Mouse (Mus musculus): ENCODE measurements around the gene Thada.
"Not testable (repeated sequence)": the region's sequence is repeated elsewhere in the genome, so short reads cannot be mapped to it uniquely, and the experiment has no call there.

Thada gene

DNA sequence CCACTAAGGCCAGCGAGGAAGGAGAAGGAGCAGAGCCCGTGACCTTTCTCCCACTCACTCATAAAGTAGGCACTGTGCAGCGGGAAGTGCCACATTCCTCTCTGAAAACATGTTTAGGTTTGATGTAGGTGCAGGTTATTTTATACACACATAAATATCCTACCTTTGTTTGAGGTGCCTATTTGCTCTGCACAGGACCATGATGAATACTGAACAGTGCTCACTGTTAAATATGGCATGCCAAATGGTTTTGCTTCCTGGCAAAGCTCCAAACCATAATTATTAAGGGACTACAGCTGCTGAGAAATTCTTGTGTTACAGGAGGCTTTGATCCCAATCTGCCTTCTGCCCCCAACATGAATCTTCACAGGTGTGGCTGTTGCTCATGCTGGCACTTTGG, 259.8 kb downstream of the Thada start:
- DNase-seq, result no peak

DNA sequence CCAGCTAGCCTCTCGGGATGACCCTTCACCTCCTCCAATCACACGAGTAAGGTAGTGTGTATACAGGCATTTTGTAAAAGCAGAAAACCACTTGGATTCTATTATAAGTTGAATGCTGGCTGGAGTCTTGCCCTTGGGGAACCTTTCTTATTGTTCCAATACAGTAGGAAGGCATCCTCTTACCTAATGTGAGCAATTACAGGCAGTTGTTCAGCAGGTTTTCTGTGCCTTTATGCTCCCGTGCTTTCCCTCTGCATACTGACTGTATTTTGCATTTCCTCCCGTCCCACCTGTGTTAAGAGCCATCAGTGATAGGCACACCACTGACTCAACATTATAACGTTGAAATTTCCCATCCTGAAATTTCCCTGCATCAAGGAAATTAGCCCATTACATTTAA, 261.0 kb downstream of the Thada start:
- no peak for DNase-seq

DNA sequence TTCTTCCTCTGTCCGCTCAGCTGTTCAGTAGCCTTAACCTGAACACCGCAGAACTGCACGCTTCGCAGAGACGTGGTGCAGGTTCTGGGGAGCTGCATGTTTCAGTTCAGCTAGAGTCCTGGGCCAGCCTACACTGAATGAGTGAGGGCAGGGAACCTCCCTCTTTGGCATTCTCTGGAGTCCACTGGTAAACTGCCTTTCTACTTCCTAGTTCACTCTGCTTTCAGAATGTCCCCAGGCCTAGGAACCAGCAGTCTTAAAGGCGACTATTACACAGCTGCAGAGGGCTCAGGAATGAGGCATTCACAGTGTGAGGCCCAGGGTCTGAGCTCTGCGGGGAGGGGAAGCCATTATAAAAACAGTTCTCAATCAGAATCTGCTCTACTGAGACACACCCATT, 262.7 kb downstream of the Thada start:
- DNase-seq, result no peak

DNA sequence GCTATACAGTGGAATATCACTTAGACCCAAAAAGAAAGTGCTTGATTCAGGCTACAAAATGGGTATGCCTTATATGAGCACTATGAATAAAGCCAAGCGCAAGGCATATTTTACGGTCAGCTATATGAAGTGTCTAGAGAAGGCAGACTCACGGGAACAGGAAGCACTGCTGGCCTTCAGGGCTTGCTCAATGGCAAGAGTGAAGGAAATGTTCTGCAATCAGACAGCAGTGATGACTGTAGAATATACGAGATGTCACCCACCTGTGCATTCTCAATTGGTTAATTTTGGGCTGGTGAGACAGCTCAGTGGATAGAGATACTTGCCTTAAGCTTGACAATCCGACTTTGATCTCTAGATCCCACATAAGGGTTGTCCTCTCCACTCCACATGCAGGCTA, 264.8 kb downstream of the Thada start:
- DNase-seq, result no peak

DNA sequence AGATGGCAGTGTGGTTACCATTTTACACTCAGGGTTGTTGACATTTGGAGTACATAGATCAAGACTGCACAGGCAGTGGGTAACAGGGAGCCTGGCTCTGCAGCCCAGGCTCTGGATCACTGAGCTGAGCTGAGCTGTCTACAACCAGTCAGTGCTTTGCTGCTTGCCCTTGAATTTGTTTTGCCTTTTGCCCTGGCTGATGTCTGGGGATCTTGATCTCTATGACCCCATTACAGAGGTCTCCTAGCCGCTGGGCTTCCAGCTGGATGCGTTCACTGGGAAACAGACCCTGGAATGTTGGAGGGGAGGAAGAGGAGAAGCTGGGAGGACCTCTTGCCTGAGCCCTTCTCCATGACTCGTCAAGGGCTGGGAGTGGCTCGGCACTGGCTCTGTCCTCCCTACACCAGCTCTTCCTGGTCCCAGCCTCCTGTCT, 268.1 kb downstream of the Thada start:
- DNase-seq, result no peak

DNA sequence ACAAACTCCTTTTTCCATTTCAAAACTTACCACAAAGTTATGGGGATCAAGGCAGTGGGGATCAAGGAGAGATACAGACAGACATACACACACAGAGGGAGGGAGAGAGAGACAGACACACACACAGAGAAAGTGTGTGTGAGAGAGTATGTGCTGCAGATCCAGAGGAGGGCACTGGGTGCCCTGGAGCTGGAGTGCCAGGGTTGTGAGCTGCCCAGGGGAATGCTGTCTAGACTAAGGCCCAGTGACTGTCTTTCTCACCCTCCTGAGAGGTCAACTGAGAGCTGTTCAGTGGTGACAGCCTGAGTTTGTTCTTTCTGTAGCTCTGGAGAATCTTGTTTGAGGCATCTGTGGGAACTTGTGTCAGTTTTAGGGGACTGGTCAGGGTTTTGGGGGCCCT, 269.7 kb downstream of the Thada start:
- no peak for DNase-seq

DNA sequence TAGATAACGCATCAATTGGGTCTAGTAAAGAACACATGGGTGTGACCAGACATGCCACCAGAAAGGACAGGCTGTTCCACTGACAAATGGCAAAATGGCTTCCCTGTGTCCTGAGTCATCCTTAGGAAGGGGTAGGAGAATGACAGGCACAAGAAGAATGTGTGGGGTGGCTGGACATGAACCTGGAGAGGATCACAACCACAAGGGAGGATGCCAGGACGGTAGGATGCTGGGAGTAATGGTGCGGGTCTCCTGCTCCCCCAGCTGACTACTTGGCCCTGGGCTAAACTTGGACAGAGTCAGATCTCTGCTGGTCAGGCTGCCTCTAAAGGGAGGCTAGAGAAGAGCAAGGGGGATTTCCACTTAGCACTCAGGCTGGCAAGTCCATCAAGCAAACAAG, 270.2 kb downstream of the Thada start:
- no peak for DNase-seq

DNA sequence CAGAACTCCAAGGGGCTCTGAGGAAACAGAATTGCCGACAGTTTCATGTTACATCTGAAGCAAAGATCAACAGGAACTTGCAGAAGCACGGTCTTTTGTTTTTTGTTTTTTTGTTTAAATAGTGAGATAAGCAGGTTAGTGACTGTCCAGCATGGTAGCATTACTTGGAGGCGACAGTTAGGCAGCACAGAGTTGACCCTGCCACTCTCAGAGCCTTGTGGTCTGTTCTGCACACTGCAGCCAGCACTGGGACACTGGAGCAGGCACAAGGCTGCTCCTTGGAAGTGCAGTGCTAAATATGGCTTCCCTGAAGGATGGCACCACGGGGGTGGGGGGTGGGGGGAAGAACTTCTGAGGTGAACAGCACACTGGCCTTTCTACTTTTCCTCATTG, 271.0 kb downstream of the Thada start:
- DNase-seq, result no peak

DNA sequence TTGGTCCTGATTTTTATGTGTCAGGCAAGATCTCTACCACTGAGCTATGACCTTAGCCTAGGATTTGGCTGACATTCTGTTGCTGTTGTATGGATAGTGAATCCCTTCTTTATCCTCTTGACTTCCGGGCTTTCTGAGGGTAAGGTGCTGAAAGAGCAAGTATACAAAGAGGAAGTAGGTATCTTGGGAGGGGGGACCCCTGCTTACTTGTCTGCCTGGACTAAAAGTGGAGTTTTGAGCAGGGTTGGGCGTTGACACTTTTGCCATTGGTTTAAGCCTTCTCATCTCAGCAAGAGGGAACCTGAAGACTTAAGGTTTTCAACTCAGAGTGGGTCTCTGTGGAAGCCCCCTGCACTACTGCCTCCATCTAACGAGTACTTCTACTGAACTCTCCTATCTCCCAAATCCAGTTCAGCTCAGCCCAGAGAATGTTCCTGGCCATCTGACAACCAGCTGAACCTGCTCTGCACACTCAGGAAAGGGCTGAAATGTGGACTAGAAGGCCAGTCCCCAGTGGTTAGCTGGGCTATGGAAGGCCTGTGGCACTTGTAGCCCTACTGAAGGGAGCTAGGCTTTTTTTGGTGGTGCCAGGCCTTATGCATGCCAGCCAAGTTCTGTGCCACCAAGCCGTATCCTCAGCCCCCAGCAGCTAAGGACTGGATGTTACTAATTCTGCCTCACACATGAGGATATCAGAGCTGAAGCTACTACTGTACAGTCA, 271.6 kb downstream of the Thada start:
- DNase-seq, result no peak

DNA sequence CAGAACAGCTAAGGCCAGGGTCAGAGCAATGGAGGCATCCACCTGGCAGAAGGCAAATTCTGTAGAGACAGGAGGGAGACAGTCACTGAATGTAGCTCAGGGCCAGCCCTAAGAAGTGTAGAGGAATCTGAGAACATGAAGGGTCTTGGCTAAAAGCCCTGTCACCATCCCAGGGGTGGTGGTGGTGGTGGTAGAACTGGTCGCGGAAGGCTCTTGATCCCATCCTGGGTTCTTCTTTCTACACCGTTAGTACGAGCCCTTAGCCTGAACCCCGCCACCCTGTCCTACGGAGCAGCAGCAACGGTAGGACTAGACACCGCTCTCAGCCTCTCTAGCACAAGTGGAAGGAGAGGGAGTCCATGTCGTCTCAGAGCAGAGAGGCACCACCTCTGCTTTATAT, 272.6 kb downstream of the Thada start:
- DNase-seq, result no peak

DNA sequence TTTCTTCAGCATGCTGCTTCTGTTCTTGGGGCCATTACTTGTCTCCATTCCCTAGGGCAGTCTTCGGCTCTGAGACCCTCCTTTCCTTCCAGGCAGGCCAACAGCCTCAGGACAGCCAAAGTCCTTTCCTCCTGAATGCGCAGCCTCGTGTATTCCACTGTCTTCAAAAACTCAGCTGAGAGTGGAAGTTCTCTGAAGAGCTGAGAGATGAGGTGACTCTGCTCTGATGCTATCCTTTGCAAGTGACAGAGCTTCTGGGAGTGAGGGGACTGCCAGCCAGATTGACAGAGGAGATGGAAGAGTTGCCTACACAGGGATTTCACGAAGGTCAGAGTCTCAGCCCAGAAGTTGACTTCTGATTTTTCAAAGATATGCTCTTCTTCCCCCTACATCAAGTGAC, 274.1 kb downstream of the Thada start:
- no peak for DNase-seq

DNA sequence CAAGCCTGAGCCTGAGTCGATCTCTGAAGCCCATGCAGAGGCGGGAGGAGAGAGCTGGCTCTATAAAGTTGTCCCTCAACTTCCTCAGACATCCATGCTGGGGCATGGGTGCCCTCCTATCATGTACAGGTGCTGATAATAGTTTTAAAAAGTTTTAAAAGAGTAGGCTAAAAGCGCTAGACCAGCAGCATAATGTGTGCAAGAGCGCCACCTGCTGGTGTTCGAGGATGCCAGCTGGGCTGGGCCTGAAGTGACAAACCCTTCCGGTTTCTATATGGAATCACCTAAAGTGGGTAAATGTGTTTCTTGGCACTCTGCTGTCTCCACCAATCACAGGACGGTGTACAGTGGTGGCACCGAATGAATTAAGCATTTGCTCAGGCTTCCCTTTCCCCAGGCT, 275.1 kb downstream of the Thada start:
- DNase-seq, result peak; percentile 69

DNA sequence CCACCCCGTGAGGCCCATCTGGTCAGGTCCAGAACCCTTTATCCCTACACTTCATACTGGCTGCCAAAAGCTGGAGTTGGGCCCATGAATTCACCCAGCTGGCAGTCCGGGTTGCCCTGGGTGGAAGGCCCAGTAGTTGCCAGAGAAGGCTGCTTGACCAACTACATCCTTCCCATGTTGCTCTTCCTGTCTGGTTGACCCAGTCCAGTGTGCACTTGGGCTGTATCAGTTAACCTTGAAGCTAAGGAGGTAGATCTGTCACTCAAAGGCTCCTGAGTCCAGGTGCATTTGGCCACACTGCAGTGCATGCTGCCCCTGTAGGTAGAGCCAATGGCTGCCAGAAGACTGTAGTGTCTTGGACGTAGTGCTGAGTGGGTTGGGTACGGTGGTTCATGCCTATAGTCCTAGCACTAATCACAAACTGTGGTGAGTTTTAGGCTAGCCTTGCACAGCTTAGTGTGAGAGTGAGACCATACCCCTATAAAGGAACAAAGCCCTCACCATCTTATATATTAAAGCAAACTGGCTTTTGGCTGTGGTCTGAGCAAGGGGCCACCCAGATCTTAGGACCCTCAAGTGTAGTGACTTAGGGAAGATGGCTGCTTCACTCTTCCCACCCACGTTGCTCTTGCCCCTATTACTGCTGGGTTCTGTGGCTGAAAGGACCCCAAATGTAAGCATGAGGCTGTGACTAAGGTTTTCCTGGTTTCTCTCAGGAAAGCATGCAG, 276.7 kb downstream of the Thada start:
- DNase-seq, result no peak

DNA sequence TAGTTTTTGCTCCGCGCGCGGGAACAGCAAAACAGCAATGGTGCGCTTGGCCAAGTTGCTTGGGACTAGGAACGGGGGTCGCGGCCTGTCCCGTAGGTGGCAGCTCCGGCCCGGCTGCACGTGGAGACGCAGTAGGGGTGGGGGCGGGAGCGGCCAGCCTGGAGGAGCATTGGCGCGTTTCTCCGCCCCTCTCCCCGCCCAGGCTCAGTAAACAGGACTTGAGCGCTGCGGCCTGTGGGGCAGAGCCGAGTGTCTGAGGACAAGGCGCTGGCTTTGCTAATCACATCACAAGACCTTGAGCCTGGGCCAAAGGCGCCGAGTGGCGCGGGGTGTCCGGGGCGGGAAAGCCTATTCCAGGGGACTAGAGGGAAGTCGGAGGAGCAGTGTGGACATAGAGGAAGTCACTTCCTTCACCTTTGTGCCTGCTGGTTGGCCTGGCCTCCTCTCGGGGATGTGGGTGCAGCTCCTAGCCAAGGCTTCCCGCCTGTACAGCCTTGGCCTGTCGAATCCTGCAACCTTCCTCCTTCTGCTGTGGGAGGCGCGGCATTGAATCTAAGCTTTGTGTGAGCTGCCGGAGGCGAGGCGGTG, 277.5 kb downstream of the Thada start:
- DNase-seq, result peak; percentile 84

DNA sequence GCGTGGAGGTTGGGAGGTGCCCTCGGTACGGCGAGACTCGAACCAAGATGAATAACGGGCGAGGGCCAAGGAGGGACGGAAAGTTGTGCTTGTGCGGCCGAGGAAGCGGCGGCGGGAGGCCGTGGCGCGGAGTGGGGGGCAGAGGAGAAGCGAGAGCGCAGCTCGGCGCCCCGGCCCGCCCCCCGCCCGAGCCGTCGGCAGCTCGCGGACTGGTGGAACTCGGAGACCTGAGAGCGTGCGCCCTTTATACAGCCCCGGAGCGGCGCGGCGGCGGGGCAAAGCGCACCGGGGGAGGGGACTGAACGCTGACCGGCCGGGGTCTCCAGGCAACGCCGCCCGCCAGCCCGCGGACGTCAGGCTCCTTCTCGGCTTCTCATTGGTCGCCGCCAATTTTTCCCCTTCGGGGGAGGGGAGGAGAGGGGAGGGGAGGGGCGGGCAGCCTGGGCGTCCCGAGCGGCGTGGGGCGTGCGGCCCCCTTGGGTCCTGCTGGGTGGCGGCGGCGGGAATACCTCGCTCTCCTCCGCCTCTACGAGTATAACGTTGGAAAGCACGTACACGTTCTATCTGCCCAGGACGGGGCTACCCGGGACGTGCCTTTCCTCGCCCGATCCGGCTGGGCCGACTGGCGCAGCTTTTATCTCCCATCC, 278.2 kb downstream of the Thada start, which contains the start of gene Zfp36l2:
Gene Zfp36l2, minus strand, starts transcription at position 221 of the 647 bp plus-strand sequence.
- peak; percentile 85 for DNase-seq

DNA sequence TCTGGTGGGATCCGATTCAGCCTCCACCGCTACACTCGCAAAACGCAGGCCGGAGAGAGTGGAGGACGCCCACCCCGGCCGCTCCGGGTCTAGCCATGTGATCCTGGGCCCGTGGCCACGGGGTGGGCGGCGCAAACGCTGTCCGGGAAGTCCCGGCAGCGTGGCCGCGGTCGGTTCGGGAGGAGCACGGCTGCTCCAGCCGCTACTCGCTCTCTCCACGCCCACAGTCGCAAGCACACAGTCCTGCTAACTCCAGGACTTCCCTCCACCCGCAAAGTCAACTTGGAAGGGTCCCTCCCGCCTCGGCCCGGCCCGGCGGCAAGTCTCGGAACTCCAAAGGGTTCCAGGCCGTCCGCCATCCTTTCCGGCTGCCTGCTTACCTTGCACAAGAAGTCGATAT, 278.7 kb downstream of the Thada start:
- DNase-seq, result not testable (repeated sequence)

DNA sequence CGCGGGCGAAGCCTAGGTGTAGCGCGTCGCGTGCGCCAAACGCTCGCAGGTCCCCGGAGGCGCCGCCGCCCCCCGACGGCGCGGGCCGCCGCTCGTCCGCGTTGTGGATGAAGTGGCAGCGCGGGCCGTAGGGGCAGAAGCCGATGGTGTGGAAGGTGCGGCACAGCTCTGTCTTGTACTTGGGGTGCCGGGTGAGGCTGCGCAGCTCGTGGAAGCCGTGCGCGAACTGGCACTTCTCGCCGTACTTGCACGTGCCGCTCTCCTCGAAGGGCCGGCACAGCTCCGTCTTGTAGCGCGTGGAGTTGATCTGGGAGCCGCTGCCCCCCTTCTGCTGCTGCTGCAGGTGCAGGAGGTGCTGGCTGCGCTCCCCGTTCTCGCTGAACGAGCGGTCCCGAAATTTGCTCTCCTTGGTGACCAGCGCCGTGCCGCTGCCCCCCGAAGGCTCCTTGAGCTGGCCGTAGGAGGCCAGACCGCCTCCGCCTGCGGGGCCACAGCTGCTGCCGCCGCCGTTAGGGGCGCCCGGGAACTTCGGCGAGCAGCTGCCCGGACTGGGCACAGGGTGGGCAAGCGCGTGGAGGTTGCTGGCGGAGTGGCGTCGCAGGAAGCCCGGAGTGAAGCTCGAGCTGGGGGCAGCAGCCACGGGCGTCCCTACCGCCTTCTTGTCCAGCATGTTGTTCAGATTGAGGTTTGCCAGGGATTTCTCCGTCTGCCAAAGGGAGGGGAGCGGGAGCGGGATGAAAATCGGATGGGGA, 279.4 kb downstream of the Thada start:
- no peak for DNase-seq

DNA sequence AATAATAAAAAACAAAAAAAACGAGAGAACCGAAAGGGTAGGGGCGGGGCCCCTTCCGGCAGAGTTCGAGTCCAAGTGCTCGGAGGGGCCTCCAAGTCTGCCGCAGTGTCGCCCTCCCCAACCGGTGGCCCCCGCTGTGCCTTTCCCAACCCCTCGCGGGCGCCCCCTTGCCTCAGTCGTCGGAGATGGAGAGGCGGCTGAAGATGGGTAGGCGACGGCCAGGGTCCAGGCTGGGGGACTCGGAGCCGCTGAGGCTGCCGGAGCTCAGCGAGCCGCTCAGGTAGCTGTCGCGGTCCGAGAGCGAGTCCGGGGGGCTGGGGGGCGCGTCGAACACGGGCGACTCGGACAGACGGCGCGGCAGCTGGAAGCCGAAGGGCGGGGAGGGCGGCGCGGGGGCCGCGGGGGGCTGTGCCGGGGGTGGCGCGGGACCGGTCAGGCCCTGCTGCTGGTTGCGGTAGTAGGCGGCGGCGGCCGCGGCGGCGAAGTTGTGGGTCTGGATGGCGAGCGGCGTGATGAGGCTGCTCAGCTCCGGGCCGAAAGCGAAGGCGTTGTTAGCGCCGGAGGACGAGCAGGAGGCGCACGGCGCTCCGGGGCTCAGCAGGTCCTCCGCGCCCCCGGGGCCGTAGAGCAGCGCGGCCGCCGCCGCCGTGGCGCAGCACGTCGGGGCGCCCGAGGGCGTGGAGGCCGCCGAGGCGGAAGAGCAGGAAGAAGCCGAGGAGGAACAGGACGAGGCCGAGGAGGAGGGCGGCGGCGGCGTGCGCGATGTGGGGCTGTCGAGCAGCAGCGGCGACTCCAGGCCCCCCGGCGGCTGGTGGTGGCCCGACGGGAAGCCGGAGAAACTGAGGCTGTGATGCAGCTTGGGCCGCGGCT, 280.2 kb downstream of the Thada start:
- peak; percentile 29 for DNase-seq

DNA sequence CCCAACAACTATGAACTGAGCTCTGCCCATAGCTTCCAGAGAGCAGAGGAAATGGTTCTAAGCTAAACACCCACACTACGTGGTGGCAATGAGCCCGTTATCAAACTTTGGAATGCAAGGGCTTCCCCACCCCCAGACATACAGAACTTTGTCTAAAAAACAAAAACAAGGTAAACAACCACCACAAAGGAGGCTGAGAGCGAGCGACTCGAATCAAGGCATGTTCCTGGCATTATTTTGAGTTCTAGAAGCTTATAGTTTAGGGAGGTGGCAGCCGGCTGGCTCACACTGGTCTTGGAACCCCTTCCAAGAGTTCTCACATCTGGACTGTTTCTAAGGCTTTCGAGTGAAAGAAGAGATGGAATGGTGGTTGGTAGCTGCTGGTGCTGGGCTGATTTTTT, 281.0 kb downstream of the Thada start:
- DNase-seq, result no peak

DNA sequence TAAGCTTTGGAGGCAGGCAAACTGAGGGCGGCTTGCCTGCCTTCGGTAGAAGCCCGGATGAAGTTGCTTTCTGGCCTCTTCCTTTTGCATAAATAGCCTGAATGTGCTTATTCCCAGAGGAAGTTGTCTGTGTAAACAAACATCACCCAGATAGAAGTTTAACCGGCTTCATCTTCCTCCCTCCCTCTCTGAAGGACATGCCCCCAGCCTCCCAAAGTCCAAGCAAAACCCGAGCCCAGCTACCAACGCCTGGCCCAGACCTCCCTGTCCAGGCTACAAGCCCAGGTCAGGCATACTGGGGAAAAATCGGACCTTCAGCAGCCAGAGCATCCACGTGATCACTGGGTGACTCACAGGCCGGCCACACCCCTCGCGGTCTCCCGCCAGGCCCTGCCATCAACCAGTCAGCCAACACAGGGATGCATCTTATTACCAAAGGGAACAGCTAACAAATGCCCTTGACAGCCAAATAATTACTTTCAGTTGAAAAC, 282.7 kb downstream of the Thada start:
- DNase-seq, result peak; percentile 78

Measured in right cerebral cortex, adult 18-20 months (tissue).